Mouse (Mus musculus) kidney, postnatal 0 days (tissue): ENCODE measurements around the gene Stra8. TPM values are rescaled to one million over a fixed set of nuclear protein-coding genes. Genes with fewer than 3 reads are reported as not detected.

Experiments
- ATAC-seq: fragments of 200-750 bp; cut with Nextera tagmentation; replicated peaks from 2 replicates; pipeline ENCODE4 v1.8.0; 2017; ENCODE audit warnings: low read depth, moderate number of reproducible peaks, moderate TSS enrichment, moderate library complexity; ENCODE audit not compliant: low FRiP score
- DNase-seq: peaks from one replicate; pipeline ENCODE4 v3.0.0-alpha.2; 2016; ENCODE audit warnings: low spot score
- H3K27ac ChIP-seq: fragments of 300-500 bp; sonication (generic); 2 replicates; pipeline ENCODE4 v1.5.1; 2014; ENCODE audit warnings: mild to moderate bottlenecking
- H3K27me3 ChIP-seq: fragments of 300-500 bp; sonication (generic); 2 replicates; pipeline ENCODE4 v1.6.1; 2014; ENCODE audit warnings: low read length, mixed read lengths; ENCODE audit not compliant: insufficient read depth
- H3K36me3 ChIP-seq: fragments of 300-500 bp; sonication (generic); 2 replicates; pipeline ENCODE4 v1.6.1; 2014; ENCODE audit warnings: low read length, mixed read lengths; ENCODE audit not compliant: insufficient read depth
- H3K4me1 ChIP-seq: fragments of 300-500 bp; sonication (generic); replicated peaks from 2 replicates; pipeline ENCODE4 v1.6.1; 2014; ENCODE audit warnings: antibody characterized with exemption, low read length, mixed read lengths; ENCODE audit not compliant: insufficient read depth
- H3K4me2 ChIP-seq: fragments of 300-500 bp; sonication (generic); 2 replicates; pipeline ENCODE4 v1.6.1; 2014; ENCODE audit warnings: mild to moderate bottlenecking, low read length, moderate library complexity, mixed read lengths
- H3K4me3 ChIP-seq: fragments of 300-500 bp; sonication (generic); replicated peaks from 2 replicates; pipeline ENCODE4 v1.5.1; 2014; ENCODE audit warnings: low read depth, low read length
- H3K9ac ChIP-seq: fragments of 300-500 bp; sonication (generic); 2 replicates; pipeline ENCODE4 v1.6.1; 2014; ENCODE audit warnings: low read depth, low read length
- H3K9me3 ChIP-seq: fragments of 300-500 bp; sonication (generic); replicated peaks from 2 replicates; pipeline ENCODE4 v1.6.1; 2016; ENCODE audit warnings: low read length, inconsistent platforms, mixed read lengths
- CTCF ChIP-seq: IDR thresholded peaks from 2 replicates; pipeline ENCODE4 v1.5.1; 2016; ENCODE audit warnings: antibody characterized with exemption, low read depth, mild to moderate bottlenecking, moderate library complexity
- WGBS: fragments of 180-500 bp; shearing (Covaris S2); extraction: QIAGEN DNeasy Blood & Tissue Kit; methylation state at CpG from one replicate; pipeline ENCODE4 v1.1.7; 2014; 5-methylcytosine and 5-hydroxymethylcytosine counted together
- polyA plus RNA-seq: library from polyadenylated mRNA; unstranded; fragments of >200 nt; fragmentation: Nextera tagmentation; extraction: Ambion mirVana; gene quantifications from 2 replicates; pipeline ENCODE4 v1.2.1, GENCODE M21; 2015

The Stra8 gene
- polyA plus RNA-seq, 1 experiment from 2014 or later, result not detected

GRCm38 (mm10) chr6:34875966-34876834, 43.8 kb upstream of the Stra8 start:
- DNase-seq, result no peak
- Histone ChIP-seq H3K36me3 (peaks cover 8% of the 10 kb centered on the region; the same call in 1 of the 2 replicates), H3K4me3 (no peak overlapping the region), H3K4me1 (peaks cover 14% of the 10 kb centered on the region), H3K27ac (0 out of 2 replicates have a peak overlapping the region, but pooled peaks have one; percentile 82), H3K9ac (no peak overlapping the region), H3K4me2 (no peak overlapping the region), H3K27me3 (no peaks in the 10 kb centered on the region), H3K9me3 (no peaks in the 10 kb centered on the region)
- no peak for TF ChIP-seq CTCF
- WGBS, result 67% methylated on average over 12 of the region's 12 CpGs
- no peak for ATAC-seq

- Histone ChIP-seq H3K9ac (peak overlapping the region; percentile 77; the same call in 1 of the 2 replicates), H3K4me3 (peak overlapping the region; percentile 56; the same call in 1 of the 2 replicates), H3K27me3 (no peaks in the 10 kb centered on the region), H3K27ac (peak overlapping the region; percentile 88; the same call in 1 of the 2 replicates), H3K4me1 (peaks cover 14% of the 10 kb centered on the region), H3K36me3 (peaks cover 14% of the 10 kb centered on the region; the same call in 1 of the 2 replicates), H3K9me3 (no peaks in the 10 kb centered on the region), H3K4me2 (peak overlapping the region; percentile 69)
- no peak for TF ChIP-seq CTCF
- ATAC-seq, result no peak
- DNase-seq, result no peak
- 14% methylated on average over 2 of the region's 2 CpGs for WGBS
Observed at GRCm38 (mm10) chr6:34876835-34877156, 43.2 kb upstream of the Stra8 start.

DNA sequence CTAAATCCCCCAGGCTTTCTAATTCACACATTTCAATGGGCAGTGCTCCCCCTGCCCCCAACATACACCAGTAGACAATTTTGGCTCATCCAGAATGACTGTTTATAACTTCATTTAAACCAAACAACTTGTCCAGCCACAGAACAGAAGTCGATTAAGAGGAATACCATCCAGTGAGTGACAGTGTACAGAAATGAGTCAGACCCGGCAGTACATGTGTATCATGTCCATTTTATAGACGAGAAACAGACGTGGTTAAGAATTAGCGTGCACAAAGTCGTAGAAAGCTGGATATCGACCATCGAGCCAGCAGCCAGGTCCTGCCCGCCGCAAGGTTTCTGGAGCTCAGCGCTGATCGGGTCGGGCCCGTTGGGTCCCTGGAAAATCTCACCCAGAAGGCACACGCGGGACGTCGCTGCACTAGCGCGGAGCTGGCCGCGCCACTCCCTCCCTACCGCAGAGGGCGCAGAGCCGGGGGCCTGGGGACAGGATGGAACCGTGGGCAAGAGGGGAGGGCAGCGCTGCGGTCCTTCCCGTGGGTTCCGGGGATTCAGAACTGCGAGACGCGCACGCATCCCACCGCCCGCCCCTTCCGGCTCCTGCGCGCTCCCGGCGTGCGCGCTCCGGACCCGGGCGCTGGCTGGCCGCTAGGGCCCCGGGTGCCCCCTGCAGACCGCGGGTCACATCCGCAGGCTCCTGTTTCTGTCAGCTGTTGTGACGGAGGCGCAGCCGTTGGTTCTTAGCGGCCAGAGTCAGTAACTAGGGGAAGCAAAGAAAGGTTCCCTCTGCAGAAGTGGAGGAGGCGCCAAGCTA, 42.2 kb upstream of the Stra8 start, which contains the start of gene Cyren:
Gene Cyren (minus strand): TSS at position 552 of the 813 bp plus-strand sequence.
- peaks cover 14% of the 10 kb centered on the region for H3K4me1 ChIP-seq
- peak within 1 kb of the TSS; percentile 77 for H3K9ac ChIP-seq
- H3K4me3 ChIP-seq, result peak within 1 kb of the TSS; percentile 56
- H3K36me3 ChIP-seq, result peaks cover 14% of the 10 kb centered on the region; the same call in 1 of the 2 replicates
- ATAC-seq (peak; percentile 91), DNase-seq (peak; percentile 96)
- H3K27me3 ChIP-seq, result no peaks in the 10 kb centered on the region
- H3K9me3 ChIP-seq, result no peaks in the 10 kb centered on the region
- TF ChIP-seq CTCF, result peak; percentile 64
- WGBS, result under 1% methylated on average over 56 of the region's 56 CpGs
- peak within 1 kb of the TSS; percentile 69 for H3K4me2 ChIP-seq
- peak within 1 kb of the TSS; percentile 88 for H3K27ac ChIP-seq

GRCm38 (mm10) chr6:34879101-34879740, 40.7 kb upstream of the Stra8 start:
- Histone ChIP-seq H3K9ac (no peak overlapping the region), H3K4me2 (no peak overlapping the region), H3K9me3 (no peaks in the 10 kb centered on the region), H3K27me3 (no peaks in the 10 kb centered on the region), H3K36me3 (peaks cover 16% of the 10 kb centered on the region; the same call in 1 of the 2 replicates), H3K4me3 (no peak overlapping the region), H3K4me1 (peaks cover 14% of the 10 kb centered on the region), H3K27ac (no peak overlapping the region)
- DNase-seq (no peak), ATAC-seq (no peak)
- 88% methylated on average over 16 of the region's 16 CpGs for WGBS
- TF ChIP-seq CTCF, result no peak

GRCm38 (mm10) chr6:34879911-34880475, 40.0 kb upstream of the Stra8 start:
- H3K27ac ChIP-seq, result no peak overlapping the region
- H3K27me3 ChIP-seq, result no peaks in the 10 kb centered on the region
- no peak overlapping the region for H3K4me3 ChIP-seq
- no peak overlapping the region for H3K4me2 ChIP-seq
- peak; percentile 64 for TF ChIP-seq CTCF
- peaks cover 14% of the 10 kb centered on the region for H3K4me1 ChIP-seq
- DNase-seq (peak; percentile 67), ATAC-seq (no peak)
- H3K9ac ChIP-seq, result no peak overlapping the region
- H3K9me3 ChIP-seq, result no peaks in the 10 kb centered on the region
- H3K36me3 ChIP-seq, result peaks cover 20% of the 10 kb centered on the region; the same call in 1 of the 2 replicates
- WGBS, result 54% methylated on average over 6 of the region's 6 CpGs
